Mouse (Mus musculus) heart, embryonic 13.5 days (tissue): ENCODE data around the gene Dennd1b. TPM values are rescaled to one million over a fixed set of nuclear protein-coding genes. Genes with fewer than 3 reads are reported as not detected.

ENCODE experiments used
- ATAC-seq: fragments of 200-750 bp; cut with Nextera tagmentation; 2 replicates; pipeline ENCODE4 v1.8.0; 2017; ENCODE audit warnings: moderate TSS enrichment; ENCODE audit not compliant: insufficient number of reproducible peaks, low FRiP score, low TSS enrichment; ENCODE audit errors: extremely low read depth
- H3K27ac ChIP-seq: fragments of 300-500 bp; sonication (generic); replicated peaks from 2 replicates; pipeline ENCODE4 v1.5.1; 2015; ENCODE audit warnings: moderate library complexity, mild to moderate bottlenecking, inconsistent platforms
- H3K27me3 ChIP-seq: fragments of 300-500 bp; sonication (generic); replicated peaks from 2 replicates; pipeline ENCODE4 v1.6.1; 2015; ENCODE audit warnings: mild to moderate bottlenecking, inconsistent platforms
- H3K36me3 ChIP-seq: fragments of 300-500 bp; sonication (generic); 2 replicates; pipeline ENCODE4 v1.6.1; 2015; ENCODE audit warnings: mild to moderate bottlenecking, inconsistent platforms
- H3K4me1 ChIP-seq: fragments of 300-500 bp; sonication (generic); 2 replicates; pipeline ENCODE4 v1.6.1; 2015; ENCODE audit warnings: inconsistent platforms
- H3K4me2 ChIP-seq: fragments of 300-500 bp; sonication (generic); 2 replicates; pipeline ENCODE4 v1.6.1; 2015; ENCODE audit warnings: inconsistent platforms, mild to moderate bottlenecking, moderate library complexity
- H3K4me3 ChIP-seq: fragments of 300-500 bp; sonication (generic); 2 replicates; pipeline ENCODE4 v1.5.1; 2015; ENCODE audit warnings: moderate library complexity, mild to moderate bottlenecking, inconsistent platforms
- H3K9ac ChIP-seq: fragments of 300-500 bp; sonication (generic); 2 replicates; pipeline ENCODE4 v1.6.1; 2015; ENCODE audit warnings: inconsistent platforms, mild to moderate bottlenecking, moderate library complexity
- H3K9me3 ChIP-seq: fragments of 300-500 bp; sonication (generic); 2 replicates; pipeline ENCODE4 v1.6.1; 2016; ENCODE audit warnings: inconsistent platforms
- WGBS: fragments of 180-500 bp; shearing (Covaris S2); methylation state at CpG from one replicate; pipeline ENCODE4 v1.1.7; 2015; ENCODE audit warnings: mixed read lengths; 5-methylcytosine and 5-hydroxymethylcytosine counted together
- polyA plus RNA-seq: library from polyadenylated mRNA; unstranded; fragments of >200 nt; fragmentation: Nextera tagmentation; extraction: Ambion mirVana; gene quantifications from 2 replicates; pipeline ENCODE4 v1.2.1, GENCODE M21; 2015

Gene Dennd1b
- polyA plus RNA-seq, 1 experiment from 2014 or later = 10.0 TPM

DNA sequence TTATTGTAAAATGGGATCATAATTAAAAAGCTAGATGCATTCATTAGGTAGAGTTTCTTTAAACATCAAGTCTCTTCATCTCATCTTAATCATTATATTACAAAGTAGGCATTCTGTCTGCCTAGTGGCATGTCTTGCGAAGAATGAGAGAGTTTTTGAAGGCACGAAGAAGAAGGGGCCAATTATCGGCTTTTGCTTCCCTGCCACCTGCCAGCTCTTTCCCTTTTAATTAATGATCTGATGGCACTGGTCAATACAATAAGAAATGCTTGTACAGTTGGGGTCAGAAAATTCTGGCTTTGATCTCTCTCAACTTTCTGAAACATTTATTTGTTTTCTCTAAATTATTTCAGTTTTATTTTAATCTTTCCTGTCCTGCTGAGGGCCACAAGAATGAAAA, 127.5 kb downstream of the Dennd1b start:
- Histone ChIP-seq H3K27me3 (no peaks in the 10 kb centered on the region), H3K9ac (no peak overlapping the region), H3K4me3 (no peak overlapping the region), H3K9me3 (no peaks in the 10 kb centered on the region), H3K4me2 (no peak overlapping the region), H3K4me1 (no peaks in the 10 kb centered on the region), H3K27ac (no peak overlapping the region), H3K36me3 (peaks cover 3% of the 10 kb centered on the region)
- whole genome bisulfite sequencing = 89% methylated on average over 3 of the region's 3 CpGs
- ATAC-seq = no peak

- ATAC-seq = no peak
- Histone ChIP-seq H3K9ac (no peak overlapping the region), H3K4me2 (no peak overlapping the region), H3K36me3 (peaks cover 10% of the 10 kb centered on the region), H3K4me1 (no peaks in the 10 kb centered on the region), H3K27me3 (no peaks in the 10 kb centered on the region), H3K4me3 (no peak overlapping the region), H3K27ac (no peak overlapping the region), H3K9me3 (no peaks in the 10 kb centered on the region)
- 84% methylated on average over 6 of the region's 6 CpGs for WGBS
These were observed 128.5 kb downstream of the Dennd1b start for GRCm38 (mm10) chr1:139091701-139092100.

DNA sequence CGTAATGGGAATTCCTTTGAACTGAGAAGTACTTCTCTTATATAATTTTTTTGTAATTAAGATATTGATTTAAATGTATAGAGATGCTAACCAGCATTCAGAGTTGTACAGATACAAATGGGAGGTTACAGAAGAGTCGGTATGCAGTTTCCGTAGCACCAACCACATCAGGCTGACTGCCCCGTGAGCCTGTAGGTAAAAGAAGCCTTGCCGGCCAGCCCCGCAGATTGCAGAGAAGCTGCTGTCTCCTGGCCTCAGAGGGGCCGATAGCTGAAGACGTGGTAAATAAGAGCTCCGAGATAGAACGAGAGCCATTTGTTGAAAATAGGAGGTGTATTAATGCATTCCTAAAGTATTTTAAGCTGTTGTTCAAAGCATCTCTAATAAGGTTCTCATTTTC, 128.9 kb downstream of the Dennd1b start:
- H3K27me3 ChIP-seq = no peaks in the 10 kb centered on the region
- no peak for ATAC-seq
- no peaks in the 10 kb centered on the region for H3K4me1 ChIP-seq
- peaks cover 10% of the 10 kb centered on the region for H3K36me3 ChIP-seq
- no peak overlapping the region for H3K9ac ChIP-seq
- H3K4me2 ChIP-seq = no peak overlapping the region
- no peak overlapping the region for H3K27ac ChIP-seq
- WGBS = 70% methylated on average over 10 of the region's 10 CpGs
- H3K9me3 ChIP-seq = no peaks in the 10 kb centered on the region
- H3K4me3 ChIP-seq = no peak overlapping the region

GRCm38 (mm10) chr1:139092722-139093121, 129.5 kb downstream of the Dennd1b start:
- H3K9ac ChIP-seq = no peak overlapping the region
- H3K36me3 ChIP-seq = peaks cover 10% of the 10 kb centered on the region
- H3K4me2 ChIP-seq = no peak overlapping the region
- ATAC-seq = no peak
- H3K27ac ChIP-seq = no peak overlapping the region
- no peak overlapping the region for H3K4me3 ChIP-seq
- no peaks in the 10 kb centered on the region for H3K9me3 ChIP-seq
- H3K27me3 ChIP-seq = no peaks in the 10 kb centered on the region
- no peaks in the 10 kb centered on the region for H3K4me1 ChIP-seq
- WGBS = 79% methylated on average over 4 of the region's 4 CpGs

- 86% methylated on average over 6 of the region's 6 CpGs for WGBS
- H3K27me3 ChIP-seq = no peaks in the 10 kb centered on the region
- ATAC-seq = no peak
These were observed 133.1 kb downstream of the Dennd1b start for GRCm38 (mm10) chr1:139096369-139096768.

GRCm38 (mm10) chr1:139098088-139098487, 134.9 kb downstream of the Dennd1b start:
- no peaks in the 10 kb centered on the region for H3K4me1 ChIP-seq
- H3K27ac ChIP-seq = no peak overlapping the region
- no peak for ATAC-seq
- peaks cover 25% of the 10 kb centered on the region for H3K36me3 ChIP-seq
- WGBS = 80% methylated on average over 4 of the region's 4 CpGs
- H3K9me3 ChIP-seq = no peaks in the 10 kb centered on the region
- H3K4me2 ChIP-seq = no peak overlapping the region
- H3K27me3 ChIP-seq = no peaks in the 10 kb centered on the region
- H3K9ac ChIP-seq = no peak overlapping the region
- no peak overlapping the region for H3K4me3 ChIP-seq

More at GRCm38 (mm10) chr1:139096369-139096768, 133.1 kb downstream of the Dennd1b start:
- H3K4me3 ChIP-seq = no peak overlapping the region
- H3K4me2 ChIP-seq = no peak overlapping the region
- H3K27ac ChIP-seq = no peak overlapping the region
- no peak overlapping the region for H3K9ac ChIP-seq
- peaks cover 10% of the 10 kb centered on the region for H3K36me3 ChIP-seq
- H3K9me3 ChIP-seq = no peaks in the 10 kb centered on the region
- no peaks in the 10 kb centered on the region for H3K4me1 ChIP-seq

DNA sequence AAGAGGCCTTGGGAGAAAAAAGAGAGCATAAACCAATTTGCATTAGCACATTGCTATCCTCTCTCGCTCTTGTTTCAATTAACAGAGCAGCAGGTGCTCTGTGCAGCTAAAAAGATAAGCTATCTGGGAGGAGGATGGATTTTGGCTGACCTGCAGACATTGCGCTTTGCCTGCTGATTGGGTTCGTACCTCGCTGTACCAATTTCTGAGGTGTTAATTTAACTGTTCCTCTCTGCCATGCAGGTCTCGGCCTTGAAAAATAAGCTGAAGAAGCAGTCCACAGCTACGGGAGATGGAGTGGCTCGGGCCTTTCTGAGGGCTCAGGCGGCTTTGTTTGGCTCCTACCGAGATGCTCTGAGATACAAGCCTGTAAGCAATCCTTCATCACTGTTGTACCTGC, 138.5 kb downstream of the Dennd1b start:
- Histone ChIP-seq H3K9me3 (no peaks in the 10 kb centered on the region), H3K4me2 (no peak overlapping the region), H3K4me1 (no peaks in the 10 kb centered on the region), H3K36me3 (peaks cover 48% of the 10 kb centered on the region), H3K9ac (no peak overlapping the region), H3K27me3 (no peaks in the 10 kb centered on the region), H3K4me3 (no peak overlapping the region), H3K27ac (no peak overlapping the region)
- no peak for ATAC-seq
- 51% methylated on average over 9 of the region's 9 CpGs for WGBS

GRCm38 (mm10) chr1:139108251-139108650, 145.0 kb downstream of the Dennd1b start:
- Histone ChIP-seq H3K4me3 (no peak overlapping the region), H3K9ac (no peak overlapping the region), H3K27me3 (no peaks in the 10 kb centered on the region), H3K4me1 (peaks cover 9% of the 10 kb centered on the region), H3K9me3 (no peaks in the 10 kb centered on the region), H3K27ac (no peak overlapping the region), H3K36me3 (peaks cover 41% of the 10 kb centered on the region), H3K4me2 (no peak overlapping the region)
- no peak for ATAC-seq
- 83% methylated on average over 2 of the region's 2 CpGs for WGBS

DNA sequence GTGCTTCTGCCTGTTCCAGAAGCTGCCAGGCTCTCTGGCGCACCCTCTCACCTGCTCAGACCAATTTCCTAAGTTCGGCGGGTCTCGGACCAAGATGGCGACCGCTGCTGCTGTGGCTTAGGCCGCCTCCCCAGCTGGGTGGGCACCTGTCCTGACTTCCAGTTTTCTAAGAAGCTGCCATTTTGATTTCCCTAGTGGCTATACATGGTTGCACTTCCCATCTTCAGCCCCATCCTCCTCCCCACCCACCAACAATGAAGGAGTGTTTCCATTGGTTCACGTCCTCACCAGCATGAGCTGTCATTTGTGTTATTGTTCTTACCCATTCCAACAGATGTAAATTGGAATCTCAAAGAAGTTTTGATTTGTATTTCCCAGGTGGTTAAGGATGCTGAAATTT, 159.4 kb downstream of the Dennd1b start:
- ATAC-seq = no peak
- peaks cover 3% of the 10 kb centered on the region; the same call in 1 of the 2 replicates for H3K9me3 ChIP-seq
- H3K4me1 ChIP-seq = 0 out of 2 replicates have a peak, but pooled peaks cover 3% of the 10 kb centered on the region
- no peak overlapping the region for H3K9ac ChIP-seq
- no peak overlapping the region for H3K4me3 ChIP-seq
- no peaks in the 10 kb centered on the region for H3K27me3 ChIP-seq
- H3K27ac ChIP-seq = no peak overlapping the region
- no peak overlapping the region for H3K4me2 ChIP-seq
- WGBS = 92% methylated on average over 8 of the region's 8 CpGs
- H3K36me3 ChIP-seq = peaks cover 10% of the 10 kb centered on the region

DNA sequence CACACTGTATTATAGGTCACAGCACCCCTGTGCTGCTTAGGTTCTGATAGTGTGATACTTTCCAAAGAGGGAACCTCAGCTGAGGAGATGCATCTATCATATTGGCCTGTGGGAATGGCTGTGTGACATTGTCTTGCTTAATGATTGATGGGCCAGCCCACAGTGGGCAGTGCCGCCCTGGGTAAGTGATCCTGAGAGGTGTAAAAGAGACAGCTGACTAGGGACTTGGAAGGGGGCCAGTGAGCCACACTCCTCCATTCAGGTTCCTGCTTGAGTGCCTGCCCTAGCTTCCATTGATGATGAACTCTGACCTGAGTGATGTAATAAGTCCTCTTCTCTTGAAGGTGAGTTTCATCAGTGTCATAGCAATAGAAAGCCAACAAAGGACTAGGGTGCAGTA, 176.4 kb downstream of the Dennd1b start:
- WGBS = 81% methylated on average over 1 of the region's 1 CpGs

GRCm38 (mm10) chr1:139145516-139145915, 182.3 kb downstream of the Dennd1b start:
- no peak for ATAC-seq

More for the DNA sequence above, 176.4 kb downstream of the Dennd1b start:
- Histone ChIP-seq H3K9ac (no peak overlapping the region), H3K4me1 (no peaks in the 10 kb centered on the region), H3K9me3 (no peaks in the 10 kb centered on the region), H3K4me3 (no peak overlapping the region), H3K36me3 (peaks cover 19% of the 10 kb centered on the region), H3K4me2 (no peak overlapping the region), H3K27ac (no peak overlapping the region), H3K27me3 (no peaks in the 10 kb centered on the region)
- ATAC-seq = no peak

DNA sequence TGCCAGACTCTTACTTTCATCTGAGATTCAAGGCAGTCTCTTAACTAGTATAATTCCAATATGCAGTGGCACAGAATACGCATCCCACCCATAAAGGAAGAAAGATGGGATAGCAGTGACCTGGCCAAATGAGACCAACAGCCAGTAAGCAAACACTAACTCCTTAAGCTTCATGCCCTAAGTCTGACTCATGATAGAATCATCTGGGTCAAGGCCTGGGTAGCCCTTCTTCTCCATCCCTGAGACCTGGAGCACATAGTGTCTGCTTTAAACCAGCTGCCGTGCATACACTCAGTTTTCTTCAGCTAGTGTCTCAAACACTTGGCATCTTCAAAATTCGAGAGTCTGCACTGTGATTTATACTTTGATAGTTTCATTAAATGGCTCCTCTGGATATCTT, 183.1 kb downstream of the Dennd1b start:
- no peak for ATAC-seq
- no peak overlapping the region for H3K27ac ChIP-seq
- peaks cover 40% of the 10 kb centered on the region for H3K36me3 ChIP-seq
- H3K9ac ChIP-seq = no peak overlapping the region
- H3K4me1 ChIP-seq = peaks cover 11% of the 10 kb centered on the region
- H3K9me3 ChIP-seq = no peaks in the 10 kb centered on the region
- 77% methylated on average over 3 of the region's 3 CpGs for WGBS
- no peak overlapping the region for H3K4me2 ChIP-seq
- H3K27me3 ChIP-seq = no peaks in the 10 kb centered on the region
- H3K4me3 ChIP-seq = no peak overlapping the region

More at GRCm38 (mm10) chr1:139145516-139145915, 182.3 kb downstream of the Dennd1b start:
- Histone ChIP-seq H3K9me3 (no peaks in the 10 kb centered on the region), H3K4me3 (no peak overlapping the region), H3K9ac (no peak overlapping the region), H3K4me2 (no peak overlapping the region), H3K27ac (no peak overlapping the region), H3K27me3 (no peaks in the 10 kb centered on the region), H3K36me3 (peaks cover 45% of the 10 kb centered on the region), H3K4me1 (peaks cover 11% of the 10 kb centered on the region)
- WGBS = 81% methylated on average over 1 of the region's 2 CpGs
